Mouse (Mus musculus): ENCODE measurements at regions not wholly inside any gene's neighbourhood (a gene's known extent, or its start where the extent isn't known, plus 50 kb on each side); places are given as distances from the start of the nearest gene placed in this dataset.

DNA sequence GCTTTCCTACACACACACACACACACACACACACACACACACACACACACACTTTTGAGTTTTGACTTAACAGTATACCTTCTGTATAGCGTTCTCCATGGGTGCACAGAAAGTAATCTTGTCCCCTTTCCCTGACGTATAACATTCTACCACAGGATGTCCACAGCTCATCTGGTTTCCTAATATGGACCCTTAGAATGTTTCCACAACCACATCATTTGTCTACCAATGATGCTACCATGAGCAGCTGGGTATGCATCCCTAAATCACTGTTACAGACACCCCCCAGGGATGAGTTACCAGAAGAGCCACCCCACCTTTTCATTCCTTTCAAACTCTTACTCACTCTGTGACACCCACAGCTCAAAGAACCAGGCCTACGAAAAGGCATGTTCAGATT, 166.8 kb upstream of the Rreb1 start (continued):
- peak; percentile 42 for TF ChIP-seq ETS1 (conservative IDR thresholded peaks at IDR 0.05; ENCODE audit: low read depth, low read length)
- TF ChIP-seq MAX (IDR thresholded peaks at IDR 0.05; ENCODE audit: low read length): no peak
- no peak for TF ChIP-seq GABPA (IDR thresholded peaks at IDR 0.05; ENCODE audit: insufficient replicate concordance, low read depth, low read length)
- no peak for TF ChIP-seq JUND (conservative IDR thresholded peaks at IDR 0.05; ENCODE audit: low read depth, low read length)
- no peak for TF ChIP-seq ZC3H11A (IDR thresholded peaks at IDR 0.05; ENCODE audit: low read depth, low read length)
- TF ChIP-seq USF2 (conservative IDR thresholded peaks at IDR 0.05; ENCODE audit: low read depth, low read length): no peak
- TF ChIP-seq HCFC1 (IDR thresholded peaks at IDR 0.05; ENCODE audit: low read depth, low read length): no peak
- TF ChIP-seq E2F4 (IDR thresholded peaks at IDR 0.05; ENCODE audit: insufficient replicate concordance, low read depth, low read length): no peak
- no peak for TF ChIP-seq KAT2A (IDR thresholded peaks at IDR 0.05; ENCODE audit: insufficient replicate concordance, low read length)

DNA sequence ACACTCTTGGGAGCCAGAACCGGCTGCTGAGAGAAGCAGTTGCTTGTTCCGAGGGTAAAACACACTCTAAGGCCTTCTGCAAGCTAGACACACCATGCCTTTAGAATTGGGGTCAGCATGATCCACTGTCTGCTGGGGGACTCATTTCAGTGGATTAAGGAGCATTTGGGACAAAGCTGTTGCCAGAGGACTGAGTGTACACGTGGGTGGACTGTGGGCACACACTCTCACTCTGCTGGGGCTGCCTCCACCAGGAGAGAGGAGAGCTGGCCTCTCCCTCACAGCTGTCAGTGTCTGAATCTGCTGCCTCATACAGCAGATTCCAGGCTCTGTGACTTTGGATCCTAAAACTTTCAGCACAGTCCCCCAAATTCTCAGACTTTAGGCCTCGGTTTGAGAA, 161.2 kb upstream of the Rreb1 start:
- dilution Hi-C loops (cut with MboI; ENCODE audit: extremely low pct_ligation_motif_present, extremely low pct_unique_long_range_greater_than_20kb, low sequenced_read_pairs) (no loop called here), in situ Hi-C loops (cut with MboI; ENCODE audit: low pct_ligation_motif_present, low pct_unique_long_range_greater_than_20kb, low sequenced_read_pairs) (no loop called here)
- no peaks in the 10 kb centered on the region for H3K79me2 ChIP-seq (replicated peaks; ENCODE audit: control insufficient read depth, extremely low read depth, insufficient read depth, poor library complexity, severe bottlenecking)
- H3K27ac ChIP-seq (ENCODE audit: insufficient read depth, low read depth): no peak overlapping the region
- H3K36me3 ChIP-seq (replicated peaks in 1 of 2; ENCODE audit: control insufficient read depth in 1 of 2, insufficient read depth in 1 of 2, low read length in 1 of 2): no peaks in the 10 kb centered on the region
- no peak for DNase-seq (ENCODE audit: extremely low read depth)
- no peaks in the 10 kb centered on the region for H3K27me3 ChIP-seq (replicated peaks)
- TF ChIP-seq UBTF (IDR thresholded peaks at IDR 0.05; ENCODE audit: low read depth, low read length) (no peak), SMC3 (IDR thresholded peaks at IDR 0.05; ENCODE audit: low read depth, low read length) (no peak), TBP (conservative IDR thresholded peaks at IDR 0.05; ENCODE audit: low read depth, low read length) (no peak), USF2 (conservative IDR thresholded peaks at IDR 0.05; ENCODE audit: low read depth, low read length) (no peak), NELFE (IDR thresholded peaks at IDR 0.05; ENCODE audit: low read depth, low read length) (no peak), TCF12 (IDR thresholded peaks at IDR 0.05; ENCODE audit: low read depth, low read length) (no peak), ZC3H11A (IDR thresholded peaks at IDR 0.05; ENCODE audit: low read depth, low read length) (no peak), RCOR1 (conservative IDR thresholded peaks at IDR 0.05; ENCODE audit: low read depth, low read length) (no peak)
- H3K9me3 ChIP-seq (replicated peaks; ENCODE audit: low read length): peaks cover 2% of the 10 kb centered on the region
- H3K9ac ChIP-seq (ENCODE audit: insufficient read depth, low read depth): no peak overlapping the region
- H3K4me3 ChIP-seq (replicated peaks in 1 of 3; ENCODE audit: low read depth in 2 of 3, low read length in 2 of 3, poor library complexity in 1 of 3): no peak overlapping the region
- no peak overlapping the region for H3K4me2 ChIP-seq (ENCODE audit: insufficient read depth, low read depth, poor library complexity, severe bottlenecking)
- peaks cover 9 to 10% of the 10 kb centered on the region in 2 experiments for H3K4me1 ChIP-seq (ENCODE audit: control insufficient read depth in 1 of 2, insufficient read depth in 2 of 2)

DNA sequence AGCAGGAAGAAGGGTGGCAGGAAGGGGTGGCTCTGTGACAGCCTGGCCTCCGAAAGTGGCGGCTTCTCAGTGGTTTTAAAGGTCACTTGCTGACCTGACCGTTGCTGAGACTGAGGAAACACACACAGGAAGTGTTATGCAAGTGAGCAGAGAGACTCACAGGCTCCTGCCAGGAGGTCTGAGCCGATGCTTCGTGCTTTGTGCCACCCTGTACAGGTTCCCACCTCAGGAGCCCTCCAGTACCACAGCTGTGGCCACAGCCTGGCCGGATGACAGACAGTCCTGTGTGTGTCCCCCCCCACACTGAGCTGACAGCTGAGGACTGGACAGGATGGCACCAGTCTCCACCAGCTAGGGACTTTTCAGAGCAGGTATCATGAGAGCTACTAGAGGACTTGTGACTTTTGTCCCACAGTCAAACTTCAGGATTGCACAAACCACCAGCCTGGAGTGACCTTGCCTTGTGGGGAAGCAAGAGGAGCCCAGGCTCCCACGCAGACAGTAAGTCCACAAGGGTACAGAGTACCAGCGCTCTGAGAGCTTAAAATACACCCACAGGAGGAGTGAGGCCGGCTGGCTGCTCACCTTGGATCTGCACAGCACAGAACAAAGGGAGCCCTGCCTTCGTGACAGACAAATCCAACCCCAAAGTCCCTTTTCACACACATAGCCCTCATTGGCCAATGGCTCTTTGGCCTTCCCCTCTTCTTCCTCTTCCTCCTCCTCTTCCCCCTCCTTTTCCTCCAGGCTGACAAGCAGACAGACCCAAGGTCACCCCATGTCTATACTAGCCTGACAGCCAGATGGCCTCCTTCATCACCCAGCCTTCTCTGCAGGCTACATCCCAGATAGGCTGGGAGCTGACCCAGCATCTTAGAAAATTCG, 158.1 kb upstream of the Rreb1 start:
- H3K36me3 ChIP-seq (replicated peaks in 1 of 2; ENCODE audit: control insufficient read depth in 1 of 2, insufficient read depth in 1 of 2, low read length in 1 of 2): no peaks in the 10 kb centered on the region
- H3K4me3 ChIP-seq (replicated peaks in 1 of 3; ENCODE audit: low read depth in 2 of 3, low read length in 2 of 3, poor library complexity in 1 of 3): no peak overlapping the region
- no peak for DNase-seq (ENCODE audit: extremely low read depth)
- dilution Hi-C loops (cut with MboI; ENCODE audit: extremely low pct_ligation_motif_present, extremely low pct_unique_long_range_greater_than_20kb, low sequenced_read_pairs): no loop called here
- H3K4me1 ChIP-seq (ENCODE audit: control insufficient read depth in 1 of 2, insufficient read depth in 2 of 2): peaks cover 8% of the 10 kb centered on the region in 2 experiments
- no peaks in the 10 kb centered on the region for H3K79me2 ChIP-seq (replicated peaks; ENCODE audit: control insufficient read depth, extremely low read depth, insufficient read depth, poor library complexity, severe bottlenecking)
- in situ Hi-C loops (cut with MboI; ENCODE audit: low pct_ligation_motif_present, low pct_unique_long_range_greater_than_20kb, low sequenced_read_pairs): no loop called here
- H3K27me3 ChIP-seq (replicated peaks): no peaks in the 10 kb centered on the region
- peak overlapping the region; percentile 19; the same call in 1 of the 2 replicates for H3K4me2 ChIP-seq (ENCODE audit: insufficient read depth, low read depth, poor library complexity, severe bottlenecking)
- peaks cover 2% of the 10 kb centered on the region for H3K9me3 ChIP-seq (replicated peaks; ENCODE audit: low read length)
- TF ChIP-seq EP300 (IDR thresholded peaks at IDR 0.05; ENCODE audit: low read length) (0 out of 2 replicates have a peak, but pooled peaks have one; percentile 11), UBTF (IDR thresholded peaks at IDR 0.05; ENCODE audit: low read depth, low read length) (no peak), NRF1 (IDR thresholded peaks at IDR 0.05; ENCODE audit: low read depth, low read length) (no peak)
- no peak overlapping the region for H3K27ac ChIP-seq (ENCODE audit: insufficient read depth, low read depth)
- H3K9ac ChIP-seq (ENCODE audit: insufficient read depth, low read depth): no peak overlapping the region; the same call in 1 of the 2 replicates
